Mouse (Mus musculus) megakaryocyte, embryonic 14.5 days (primary cell): Measurements from ENCODE around the gene Afdn.

Experiments used
- FLI1 ChIP-seq: IDR thresholded peaks from 2 replicates; pipeline ENCODE4 v1.6.1; 2012; ENCODE audit warnings: low read length, inconsistent platforms, mixed read lengths
- GATA1 ChIP-seq: IDR thresholded peaks from 3 replicates; pipeline ENCODE4 v1.6.1; 2012; ENCODE audit warnings: mixed read lengths, low read length, inconsistent platforms, borderline replicate concordance

DNA sequence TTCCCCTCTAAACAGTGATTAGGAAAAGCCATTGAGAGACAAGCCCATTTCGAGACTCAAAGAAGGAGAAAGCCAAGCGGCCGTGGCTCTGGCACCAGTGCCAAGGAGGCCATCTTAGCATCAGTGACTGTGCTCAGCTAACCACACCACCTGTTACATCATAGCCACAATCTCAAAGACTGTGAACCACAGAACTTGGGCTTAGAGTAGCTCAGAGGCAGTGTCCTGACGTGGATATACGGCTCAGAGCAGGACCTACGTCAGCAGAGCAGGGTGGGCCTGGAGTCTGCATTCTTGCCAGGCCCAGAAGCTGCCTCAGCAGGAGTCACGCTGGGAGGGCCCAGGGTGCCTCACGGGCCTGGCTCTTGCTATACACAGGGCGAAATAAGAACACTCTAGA lies 44.8 kb upstream of the Afdn start:
- no peak for TF ChIP-seq GATA1
- no peak for TF ChIP-seq FLI1
